Mouse (Mus musculus): ENCODE measurements around the gene Rxra.

DNA sequence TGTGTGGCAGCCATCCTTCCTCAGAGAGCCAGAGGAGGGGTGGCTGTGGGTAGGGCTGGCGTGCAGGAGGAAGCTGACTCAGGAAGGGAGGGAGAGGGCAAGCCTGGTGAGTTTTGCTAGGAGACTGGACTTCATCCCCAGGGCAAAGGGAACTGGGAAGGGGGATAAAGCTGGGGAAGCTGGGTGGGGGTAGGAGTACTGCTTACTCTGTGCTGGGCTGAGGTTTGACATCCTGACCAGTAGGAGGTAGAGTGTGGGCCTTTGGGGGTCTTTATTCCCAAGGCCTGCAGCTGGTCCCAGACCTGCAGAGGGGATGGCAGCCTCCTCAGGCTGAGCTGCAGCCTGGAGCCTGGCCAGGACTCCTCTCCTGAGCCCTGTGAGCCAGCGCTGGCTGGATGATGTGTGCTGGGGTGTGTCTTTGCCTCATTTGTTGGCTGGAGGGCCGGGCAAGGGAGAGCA, 4.6 kb upstream of the Rxra start:
- TF ChIP-seq CHD2 (IDR thresholded peaks at IDR 0.05; ENCODE audit: low read length) (no peak), CTCF (conservative IDR thresholded peaks at IDR 0.05 in 1 of 2, IDR thresholded peaks at IDR 0.05 in 1 of 2; ENCODE audit: low read depth in 2 of 2, low read length in 2 of 2) (no peak), TBP (conservative IDR thresholded peaks at IDR 0.05; ENCODE audit: low read depth, low read length) (no peak), EP300 (IDR thresholded peaks at IDR 0.05; ENCODE audit: low read length) (no peak)

Data from CH12.LX (cell line).